Mouse (Mus musculus): ENCODE measurements around the gene Fcgr2b. TPM values are rescaled to one million over a fixed set of nuclear protein-coding genes. Genes with fewer than 3 reads are reported as not detected.
"Not testable (repeated sequence)": the region's sequence is repeated elsewhere in the genome, so short reads cannot be mapped to it uniquely, and the experiment has no call there.

Fcgr2b gene
- polyA plus RNA-seq, 1 experiment, result 14.7 TPM

- H3K27ac ChIP-seq (ENCODE audit: control insufficient read depth, insufficient read depth, low read length), result no peak overlapping the region
- H3K36me3 ChIP-seq (ENCODE audit: control insufficient read depth, insufficient read depth, low read length), result no peaks in the 10 kb centered on the region
- no peak for TF ChIP-seq CTCF (IDR thresholded peaks at IDR 0.05; ENCODE audit: borderline replicate concordance, control insufficient read depth, extremely low read depth, insufficient read depth, low read length, poor library complexity)
- no peak for TF ChIP-seq POLR2A (IDR thresholded peaks at IDR 0.05; ENCODE audit: control insufficient read depth, extremely low read depth, insufficient read depth, low read length, poor library complexity)
- H3K4me1 ChIP-seq (replicated peaks; ENCODE audit: control insufficient read depth, insufficient read depth, low read length), result no peaks in the 10 kb centered on the region
- no peak overlapping the region for H3K4me3 ChIP-seq (ENCODE audit: control insufficient read depth, insufficient read depth, low read length)
- H3K27me3 ChIP-seq (ENCODE audit: control insufficient read depth, insufficient read depth, low read length), result no peaks in the 10 kb centered on the region
- WGBS, result 88% methylated on average over 2 of the region's 2 CpGs
- no peak for DNase-seq
Measured at GRCm38 (mm10) chr1:170982301-170982700, 6.0 kb upstream of the Fcgr2b start.

GRCm38 (mm10) chr1:170981679-170982078 lies 5.3 kb upstream of the Fcgr2b start:
- not testable (repeated sequence) for DNase-seq; H3K4me3 ChIP-seq (ENCODE audit: control insufficient read depth, insufficient read depth, low read length)
- WGBS, result 95% methylated on average over 1 of the region's 1 CpGs

GRCm38 (mm10) chr1:170978601-170979000 lies 2.3 kb upstream of the Fcgr2b start:
- 90% methylated on average over 4 of the region's 4 CpGs for WGBS

More at GRCm38 (mm10) chr1:170981679-170982078, 5.3 kb upstream of the Fcgr2b start:
- not testable (repeated sequence) for H3K4me1 ChIP-seq (replicated peaks; ENCODE audit: control insufficient read depth, insufficient read depth, low read length); H3K36me3 ChIP-seq (ENCODE audit: control insufficient read depth, insufficient read depth, low read length); H3K27ac ChIP-seq (ENCODE audit: control insufficient read depth, insufficient read depth, low read length); H3K27me3 ChIP-seq (ENCODE audit: control insufficient read depth, insufficient read depth, low read length)

GRCm38 (mm10) chr1:170975751-170976161 lies 591 bp downstream of the Fcgr2b start:
- no peak for DNase-seq
- no peak overlapping the region for H3K27ac ChIP-seq (ENCODE audit: control insufficient read depth, insufficient read depth, low read length)
- H3K4me1 ChIP-seq (replicated peaks; ENCODE audit: control insufficient read depth, insufficient read depth, low read length), result peaks cover 3% of the 10 kb centered on the region
- 8% methylated on average over 7 of the region's 7 CpGs for WGBS
- no peaks in the 10 kb centered on the region for H3K36me3 ChIP-seq (ENCODE audit: control insufficient read depth, insufficient read depth, low read length)
- H3K27me3 ChIP-seq (ENCODE audit: control insufficient read depth, insufficient read depth, low read length), result no peaks in the 10 kb centered on the region
- H3K4me3 ChIP-seq (ENCODE audit: control insufficient read depth, insufficient read depth, low read length), result peak overlapping the region; percentile 27; the same call in 1 of the 2 replicates
- TF ChIP-seq CTCF (IDR thresholded peaks at IDR 0.05; ENCODE audit: borderline replicate concordance, control insufficient read depth, extremely low read depth, insufficient read depth, low read length, poor library complexity) (no peak), POLR2A (IDR thresholded peaks at IDR 0.05; ENCODE audit: control insufficient read depth, extremely low read depth, insufficient read depth, low read length, poor library complexity) (no peak)

More at GRCm38 (mm10) chr1:170978601-170979000, 2.3 kb upstream of the Fcgr2b start:
- DNase-seq, result no peak
- no peak overlapping the region for H3K4me3 ChIP-seq (ENCODE audit: control insufficient read depth, insufficient read depth, low read length)
- no peaks in the 10 kb centered on the region for H3K27me3 ChIP-seq (ENCODE audit: control insufficient read depth, insufficient read depth, low read length)
- no peaks in the 10 kb centered on the region for H3K36me3 ChIP-seq (ENCODE audit: control insufficient read depth, insufficient read depth, low read length)
- no peak overlapping the region for H3K27ac ChIP-seq (ENCODE audit: control insufficient read depth, insufficient read depth, low read length)
- TF ChIP-seq CTCF (IDR thresholded peaks at IDR 0.05; ENCODE audit: borderline replicate concordance, control insufficient read depth, extremely low read depth, insufficient read depth, low read length, poor library complexity) (no peak), POLR2A (IDR thresholded peaks at IDR 0.05; ENCODE audit: control insufficient read depth, extremely low read depth, insufficient read depth, low read length, poor library complexity) (no peak)
- peaks cover 3% of the 10 kb centered on the region for H3K4me1 ChIP-seq (replicated peaks; ENCODE audit: control insufficient read depth, insufficient read depth, low read length)

GRCm38 (mm10) chr1:170975350-170975749 lies 997 bp downstream of the Fcgr2b start:
- H3K4me3 ChIP-seq (ENCODE audit: control insufficient read depth, insufficient read depth, low read length); H3K36me3 ChIP-seq (ENCODE audit: control insufficient read depth, insufficient read depth, low read length); H3K4me1 ChIP-seq (replicated peaks; ENCODE audit: control insufficient read depth, insufficient read depth, low read length); H3K27ac ChIP-seq (ENCODE audit: control insufficient read depth, insufficient read depth, low read length); DNase-seq; H3K27me3 ChIP-seq (ENCODE audit: control insufficient read depth, insufficient read depth, low read length): not testable (repeated sequence)
- 50% methylated on average over 2 of the region's 2 CpGs for WGBS

GRCm38 (mm10) chr1:170974736-170975135 lies 1.6 kb downstream of the Fcgr2b start:
- WGBS, result 96% methylated on average over 2 of the region's 2 CpGs
- DNase-seq, result no peak
- TF ChIP-seq POLR2A (IDR thresholded peaks at IDR 0.05; ENCODE audit: control insufficient read depth, extremely low read depth, insufficient read depth, low read length, poor library complexity) (no peak), CTCF (IDR thresholded peaks at IDR 0.05; ENCODE audit: borderline replicate concordance, control insufficient read depth, extremely low read depth, insufficient read depth, low read length, poor library complexity) (no peak)
- Histone ChIP-seq H3K4me3 (ENCODE audit: control insufficient read depth, insufficient read depth, low read length) (no peak overlapping the region), H3K4me1 (replicated peaks; ENCODE audit: control insufficient read depth, insufficient read depth, low read length) (peaks cover 3% of the 10 kb centered on the region), H3K36me3 (ENCODE audit: control insufficient read depth, insufficient read depth, low read length) (no peaks in the 10 kb centered on the region), H3K27me3 (ENCODE audit: control insufficient read depth, insufficient read depth, low read length) (no peaks in the 10 kb centered on the region), H3K27ac (ENCODE audit: control insufficient read depth, insufficient read depth, low read length) (no peak overlapping the region)

GRCm38 (mm10) chr1:170974171-170974570 lies 2.2 kb downstream of the Fcgr2b start:
- peaks cover 3% of the 10 kb centered on the region for H3K4me1 ChIP-seq (replicated peaks; ENCODE audit: control insufficient read depth, insufficient read depth, low read length)
- DNase-seq, result no peak

More at GRCm38 (mm10) chr1:170974171-170974570, 2.2 kb downstream of the Fcgr2b start:
- Histone ChIP-seq H3K27ac (ENCODE audit: control insufficient read depth, insufficient read depth, low read length) (no peak overlapping the region), H3K4me3 (ENCODE audit: control insufficient read depth, insufficient read depth, low read length) (no peak overlapping the region), H3K36me3 (ENCODE audit: control insufficient read depth, insufficient read depth, low read length) (no peaks in the 10 kb centered on the region), H3K27me3 (ENCODE audit: control insufficient read depth, insufficient read depth, low read length) (no peaks in the 10 kb centered on the region)
- 91% methylated on average over 8 of the region's 8 CpGs for WGBS
- no peak for TF ChIP-seq POLR2A (IDR thresholded peaks at IDR 0.05; ENCODE audit: control insufficient read depth, extremely low read depth, insufficient read depth, low read length, poor library complexity)
- TF ChIP-seq CTCF (IDR thresholded peaks at IDR 0.05; ENCODE audit: borderline replicate concordance, control insufficient read depth, extremely low read depth, insufficient read depth, low read length, poor library complexity), result no peak
